Mouse (Mus musculus) spleen, adult 2 months (tissue): ENCODE measurements at regions not wholly inside any gene's neighbourhood (a gene's known extent, or its start where the extent isn't known, plus 50 kb on each side); places are given as distances from the start of the nearest gene placed in this dataset.

ENCODE experiments used
- DNase-seq, 2 experiments: peaks; one replicate each; pipeline versions ENCODE4 v3.0.0 to v3.0.0-alpha.2; 2012 to 2021; ENCODE audit warnings: low spot score in 2 of 2, low read depth in 1 of 2
- H3K27ac ChIP-seq: fragments of 200-500 bp; 2 replicates; pipeline ENCODE4 v1.5.1; 2012; ENCODE audit warnings: low read length, inconsistent platforms; ENCODE audit not compliant: insufficient read depth
- H3K27me3 ChIP-seq: fragments of 200-500 bp; 2 replicates; pipeline ENCODE4 v1.6.1; 2012; ENCODE audit warnings: mild to moderate bottlenecking, moderate library complexity, low read length, inconsistent platforms; ENCODE audit not compliant: control insufficient read depth, insufficient read depth
- H3K36me3 ChIP-seq: fragments of 200-500 bp; 2 replicates; pipeline ENCODE4 v1.6.1; 2012; ENCODE audit warnings: mild to moderate bottlenecking, low read length, inconsistent platforms; ENCODE audit not compliant: control insufficient read depth, insufficient read depth
- H3K4me1 ChIP-seq: fragments of 200-500 bp; 2 replicates; pipeline ENCODE4 v1.6.1; 2011; ENCODE audit warnings: inconsistent platforms; ENCODE audit not compliant: control insufficient read depth, insufficient read depth, insufficient read length
- H3K4me3 ChIP-seq: fragments of 200-500 bp; 2 replicates; pipeline ENCODE4 v1.5.1; 2011; ENCODE audit warnings: mild to moderate bottlenecking, inconsistent platforms; ENCODE audit not compliant: insufficient read depth, insufficient read length; ENCODE audit errors: extremely low read depth
- CTCF ChIP-seq: fragments of 200-500 bp; IDR thresholded peaks from 2 replicates; pipeline ENCODE4 v1.5.1; 2011; ENCODE audit warnings: mild to moderate bottlenecking, inconsistent platforms; ENCODE audit not compliant: insufficient read depth, insufficient read length, insufficient replicate concordance; ENCODE audit errors: extremely low read depth
- POLR2A ChIP-seq: fragments of 200-500 bp; IDR thresholded peaks from 2 replicates; pipeline ENCODE4 v1.6.1; 2011; ENCODE audit warnings: low read depth, low read length, inconsistent platforms
- WGBS: fragments of 180-500 bp; shearing (Covaris S2); methylation state at CpG from one replicate; pipeline ENCODE4 v1.1.7; 2018; 5-methylcytosine and 5-hydroxymethylcytosine counted together

DNA sequence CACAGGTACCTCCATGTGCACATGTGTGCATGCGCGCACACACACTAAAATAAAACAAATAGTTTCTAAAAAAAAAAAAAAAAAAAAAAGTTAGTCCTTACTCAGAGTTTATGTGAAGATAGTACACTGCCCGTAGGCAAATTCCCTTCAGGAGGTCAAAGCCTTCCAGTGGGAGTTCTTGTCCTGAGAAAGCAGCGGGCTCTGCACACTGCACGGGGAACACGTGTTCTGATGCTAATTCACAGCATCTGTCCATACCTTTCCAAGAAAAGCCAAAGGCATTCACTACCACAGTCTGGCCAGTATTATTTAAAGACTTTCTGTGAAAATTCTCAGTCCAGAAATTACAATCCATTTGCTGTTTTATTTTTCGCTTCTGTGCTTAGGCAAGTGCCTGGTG lies 183.1 kb downstream of the Tmx1 start:
- DNase-seq = no peak

GRCm38 (mm10) chr12:70640186-70640585 lies 185.1 kb upstream of the Frmd6 start:
- H3K4me3 ChIP-seq = no peak overlapping the region
- no peak for DNase-seq
- H3K36me3 ChIP-seq = no peaks in the 10 kb centered on the region
- TF ChIP-seq CTCF (no peak), POLR2A (no peak)
- H3K4me1 ChIP-seq = no peaks in the 10 kb centered on the region
- no peaks in the 10 kb centered on the region for H3K27me3 ChIP-seq
- WGBS = 65% methylated on average over 2 of the region's 2 CpGs
- no peak overlapping the region for H3K27ac ChIP-seq

More for the DNA sequence above, 183.1 kb downstream of the Tmx1 start:
- no peaks in the 10 kb centered on the region for H3K36me3 ChIP-seq
- no peak for TF ChIP-seq POLR2A
- TF ChIP-seq CTCF = no peak
- 94% methylated on average over 7 of the region's 7 CpGs for WGBS
- no peaks in the 10 kb centered on the region for H3K4me1 ChIP-seq
- H3K27me3 ChIP-seq = no peaks in the 10 kb centered on the region
- H3K27ac ChIP-seq = no peak overlapping the region
- H3K4me3 ChIP-seq = no peak overlapping the region

DNA sequence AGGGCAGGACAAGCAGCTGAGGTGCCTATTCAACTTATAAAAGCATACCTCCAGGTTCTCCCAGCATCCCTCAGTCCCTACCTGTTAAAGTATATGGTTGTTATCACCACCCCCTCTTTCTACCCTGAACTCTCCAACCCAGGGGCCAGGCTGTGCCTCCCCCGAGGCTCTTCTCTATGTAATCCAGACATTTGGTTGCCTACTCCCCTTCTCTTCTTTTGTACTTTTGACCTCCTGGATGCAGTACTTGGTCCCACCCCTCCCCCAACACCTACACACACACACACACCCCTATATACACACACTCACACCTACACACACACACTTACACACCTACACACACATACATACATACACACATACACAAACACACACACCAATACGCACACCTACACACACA lies 180.4 kb upstream of the Frmd6 start:
- TF ChIP-seq POLR2A (no peak), CTCF (no peak)
- Histone ChIP-seq H3K27me3 (no peaks in the 10 kb centered on the region), H3K4me3 (no peak overlapping the region), H3K27ac (no peak overlapping the region), H3K36me3 (no peaks in the 10 kb centered on the region), H3K4me1 (no peaks in the 10 kb centered on the region)
- DNase-seq = no peak
- WGBS = 88% methylated on average over 2 of the region's 2 CpGs

DNA sequence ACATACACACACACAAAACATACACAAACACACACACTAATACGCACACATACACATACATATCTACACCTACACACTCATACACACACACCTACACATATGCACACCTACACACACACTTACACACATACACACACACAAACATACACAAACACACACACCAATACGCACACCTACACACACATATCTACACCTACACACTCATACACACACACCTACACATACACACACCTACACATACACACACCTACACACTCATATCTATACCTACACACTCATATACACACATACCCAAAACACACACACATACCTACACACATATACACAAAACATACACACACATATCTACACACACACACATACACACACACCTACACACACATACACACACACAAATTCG lies 179.9 kb upstream of the Frmd6 start:
- Histone ChIP-seq H3K4me1 (no peaks in the 10 kb centered on the region), H3K4me3 (no peak overlapping the region), H3K27ac (no peak overlapping the region), H3K36me3 (no peaks in the 10 kb centered on the region), H3K27me3 (no peaks in the 10 kb centered on the region)
- TF ChIP-seq CTCF = no peak
- no peak for TF ChIP-seq POLR2A
- 67% methylated on average over 3 of the region's 3 CpGs for WGBS
- DNase-seq = no peak

- Histone ChIP-seq H3K27me3 (no peaks in the 10 kb centered on the region), H3K4me3 (no peak overlapping the region), H3K4me1 (no peaks in the 10 kb centered on the region), H3K36me3 (no peaks in the 10 kb centered on the region), H3K27ac (no peak overlapping the region)
- DNase-seq = no peak
- 88% methylated on average over 6 of the region's 6 CpGs for WGBS
- no peak for TF ChIP-seq CTCF
- TF ChIP-seq POLR2A = no peak
Measured at GRCm38 (mm10) chr12:70647516-70647915, 177.8 kb upstream of the Frmd6 start.

DNA sequence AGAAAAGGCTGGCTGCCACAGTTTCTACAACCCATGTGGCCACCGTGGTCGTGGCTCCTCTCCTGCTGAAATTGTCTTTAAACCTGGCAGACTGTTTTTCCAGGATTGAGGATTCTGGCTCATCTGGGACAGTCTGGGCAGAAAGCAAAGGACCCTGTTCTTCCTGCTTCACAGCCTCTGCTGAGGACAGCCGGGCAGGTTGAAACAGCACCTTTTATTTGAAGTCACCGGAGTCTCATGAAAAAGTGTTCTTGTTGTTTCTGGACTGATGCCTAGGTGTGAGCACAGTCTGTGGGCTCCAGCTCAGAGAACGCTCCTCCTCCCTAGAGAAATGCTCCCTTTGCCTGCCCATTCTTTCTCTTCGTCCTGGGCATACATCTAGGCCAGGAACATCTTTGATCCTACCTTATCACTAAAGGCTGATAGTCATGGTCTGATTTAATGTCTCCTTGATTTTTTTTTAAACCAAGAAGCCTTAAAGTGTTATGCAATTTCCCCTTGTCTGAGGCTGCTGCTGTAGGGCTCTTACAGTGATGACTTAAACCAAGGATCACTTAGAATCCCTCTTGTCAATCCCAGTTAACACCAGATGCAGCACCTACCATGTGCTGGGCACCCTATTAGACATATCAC lies 177.0 kb upstream of the Frmd6 start:
- H3K27me3 ChIP-seq = no peaks in the 10 kb centered on the region
- TF ChIP-seq CTCF (no peak), POLR2A (no peak)
- DNase-seq = no peak

GRCm38 (mm10) chr12:70648812-70649188 lies 176.5 kb upstream of the Frmd6 start:
- no peaks in the 10 kb centered on the region for H3K27me3 ChIP-seq
- H3K27ac ChIP-seq = no peak overlapping the region
- no peaks in the 10 kb centered on the region for H3K4me1 ChIP-seq
- no peaks in the 10 kb centered on the region for H3K36me3 ChIP-seq
- no peak overlapping the region for H3K4me3 ChIP-seq
- no peak for DNase-seq
- TF ChIP-seq CTCF (no peak), POLR2A (no peak)
- 82% methylated on average over 1 of the region's 1 CpGs for WGBS

More for the DNA sequence above, 177.0 kb upstream of the Frmd6 start:
- Histone ChIP-seq H3K36me3 (no peaks in the 10 kb centered on the region), H3K4me1 (no peaks in the 10 kb centered on the region), H3K4me3 (no peak overlapping the region), H3K27ac (no peak overlapping the region)
- 83% methylated on average over 6 of the region's 6 CpGs for WGBS
